Mouse (Mus musculus): ENCODE results near the gene Ppm1b.

Ppm1b gene

GRCm38 (mm10) chr17:85072383-85072782, 115.8 kb downstream of the Ppm1b start:
- DNase-seq (ENCODE audit: low spot score in 2 of 2): no peak

GRCm38 (mm10) chr17:85073214-85073613, 116.7 kb downstream of the Ppm1b start:
- DNase-seq (ENCODE audit: low spot score in 2 of 2): no peak
